Mouse (Mus musculus) adrenal gland, adult 2 months (tissue): ENCODE data around the gene Dnali1. TPM values are rescaled to one million over a fixed set of nuclear protein-coding genes. Genes with fewer than 3 reads are reported as not detected.

Experiments used
- DNase-seq: peaks from one replicate; pipeline ENCODE4 v3.0.0; 2021
- polyA plus RNA-seq: library from polyadenylated mRNA; depleted of rRNA; stranded (reverse); fragments of >200 nt; gene quantifications from 2 replicates; pipeline ENCODE4 v1.2.3, GENCODE M21; 2012; rRNA removed
- total RNA-seq, 2 experiments: library from RNA; stranded (reverse); gene quantifications; 2 replicates each; pipeline ENCODE4 v1.2.3; 2021

The Dnali1 gene
- total and polyA plus RNA-seq, 3 experiments, result not detected

DNA sequence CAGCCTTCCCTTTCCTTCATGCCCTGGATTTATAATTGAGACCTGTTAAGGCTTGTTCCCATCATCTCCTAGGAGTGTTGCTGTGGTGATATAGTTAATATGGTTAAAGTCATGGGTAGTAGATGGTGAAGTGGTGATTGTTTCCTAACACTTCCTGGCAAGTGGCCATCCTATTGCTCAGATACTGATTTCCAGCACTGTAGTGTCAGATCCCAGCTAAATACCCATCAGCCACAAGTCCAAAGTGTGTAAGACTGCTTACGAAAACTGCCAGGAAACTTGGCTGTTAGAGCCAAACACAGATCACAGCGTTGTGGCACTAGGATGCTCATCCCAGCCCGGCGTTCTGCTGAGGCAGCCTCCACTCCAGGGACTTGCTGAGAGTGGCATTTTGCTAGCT lies 31.2 kb downstream of the Dnali1 start:
- DNase-seq, result peak; percentile 26

DNA sequence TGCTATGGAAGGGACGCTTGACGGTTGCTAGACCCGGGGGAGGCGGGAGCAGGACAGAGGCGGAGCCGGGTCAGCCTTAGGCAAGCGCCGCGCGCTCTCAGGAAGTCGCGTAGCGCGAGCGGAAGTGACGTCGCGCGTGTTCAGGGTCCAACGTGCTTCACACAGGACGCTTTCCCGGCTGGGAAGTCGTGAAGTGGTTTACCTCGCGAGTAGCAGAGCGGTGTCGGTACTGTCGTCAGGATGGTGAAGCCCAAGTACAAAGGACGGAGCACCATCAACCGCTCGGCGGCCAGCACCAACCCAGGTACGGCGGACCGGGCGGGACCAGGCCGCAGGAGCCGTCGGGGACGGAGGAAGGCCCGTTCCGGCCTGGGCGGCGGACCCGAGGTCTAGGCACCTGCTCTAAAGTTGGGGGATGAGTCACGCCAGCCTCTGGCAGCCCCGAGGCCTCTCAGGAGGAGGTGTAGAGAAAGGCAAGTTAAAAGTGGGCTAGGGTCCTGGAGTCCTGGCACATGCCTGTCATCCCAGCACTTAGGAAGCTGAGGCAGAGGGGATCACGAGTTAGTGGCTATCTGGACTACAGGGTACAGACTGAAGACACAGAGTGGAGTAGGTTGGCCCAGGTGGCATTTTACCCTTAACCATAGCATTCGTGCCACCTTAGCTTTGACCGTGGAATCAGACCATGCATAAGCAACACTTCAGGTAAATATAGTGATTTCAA lies 35.5 kb downstream of the Dnali1 start:
- peak; percentile 96 for DNase-seq

DNA sequence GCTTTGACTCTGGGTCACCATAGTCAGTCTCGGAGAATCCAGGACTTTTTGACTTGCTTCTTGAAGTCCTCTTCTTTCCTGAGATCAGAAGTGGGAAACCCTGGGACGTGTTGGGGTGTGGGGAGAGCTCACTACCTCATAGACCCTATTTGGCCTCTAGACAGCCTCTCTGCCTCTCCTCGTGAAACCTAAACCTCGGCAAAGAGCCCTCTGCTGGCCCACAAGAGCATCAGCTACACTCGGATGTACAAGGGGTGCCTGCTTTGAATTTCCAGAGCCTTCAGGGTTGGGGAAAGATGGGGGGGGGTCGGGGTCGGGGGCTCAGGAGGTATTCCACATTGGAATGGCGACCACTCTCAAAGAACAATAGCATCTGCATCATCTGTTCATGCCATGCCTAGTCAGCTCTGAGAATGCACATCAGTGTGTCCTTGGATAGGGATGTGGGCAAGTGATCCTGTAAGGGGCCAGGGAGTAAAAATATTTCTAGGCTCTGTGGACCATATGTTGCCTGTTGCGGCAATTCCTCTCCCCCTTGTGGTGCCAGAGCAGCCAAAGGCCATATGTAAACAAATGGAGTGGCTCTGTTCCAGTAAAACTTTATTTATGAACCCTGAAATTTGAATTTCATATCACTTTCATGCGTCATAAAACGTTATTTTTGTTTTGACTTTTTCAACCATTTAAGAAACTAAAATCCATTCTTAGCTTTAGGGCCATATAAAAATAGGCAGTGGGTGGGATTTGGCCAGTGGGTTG lies 44.5 kb downstream of the Dnali1 start:
- no peak for DNase-seq

DNA sequence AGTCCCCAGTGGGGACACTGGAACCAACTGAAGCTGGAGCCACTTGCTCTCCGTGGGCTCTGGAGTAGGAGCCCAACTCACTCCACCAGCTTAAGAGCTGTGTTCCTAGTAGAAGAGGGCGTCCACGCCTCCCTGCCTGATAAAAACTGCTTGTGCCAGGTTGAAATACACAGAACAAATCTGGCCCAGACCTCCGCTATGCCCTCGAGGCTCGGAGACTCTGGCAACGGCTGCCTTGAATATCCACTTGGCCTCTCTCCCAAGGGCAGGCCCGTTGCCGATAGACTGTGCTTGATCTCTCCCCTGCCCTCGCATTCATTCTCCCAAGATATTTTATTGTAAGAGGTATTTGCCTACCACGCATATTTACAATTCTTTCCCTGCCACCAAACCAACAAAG lies 48.1 kb downstream of the Dnali1 start:
- peak; percentile 85 for DNase-seq

DNA sequence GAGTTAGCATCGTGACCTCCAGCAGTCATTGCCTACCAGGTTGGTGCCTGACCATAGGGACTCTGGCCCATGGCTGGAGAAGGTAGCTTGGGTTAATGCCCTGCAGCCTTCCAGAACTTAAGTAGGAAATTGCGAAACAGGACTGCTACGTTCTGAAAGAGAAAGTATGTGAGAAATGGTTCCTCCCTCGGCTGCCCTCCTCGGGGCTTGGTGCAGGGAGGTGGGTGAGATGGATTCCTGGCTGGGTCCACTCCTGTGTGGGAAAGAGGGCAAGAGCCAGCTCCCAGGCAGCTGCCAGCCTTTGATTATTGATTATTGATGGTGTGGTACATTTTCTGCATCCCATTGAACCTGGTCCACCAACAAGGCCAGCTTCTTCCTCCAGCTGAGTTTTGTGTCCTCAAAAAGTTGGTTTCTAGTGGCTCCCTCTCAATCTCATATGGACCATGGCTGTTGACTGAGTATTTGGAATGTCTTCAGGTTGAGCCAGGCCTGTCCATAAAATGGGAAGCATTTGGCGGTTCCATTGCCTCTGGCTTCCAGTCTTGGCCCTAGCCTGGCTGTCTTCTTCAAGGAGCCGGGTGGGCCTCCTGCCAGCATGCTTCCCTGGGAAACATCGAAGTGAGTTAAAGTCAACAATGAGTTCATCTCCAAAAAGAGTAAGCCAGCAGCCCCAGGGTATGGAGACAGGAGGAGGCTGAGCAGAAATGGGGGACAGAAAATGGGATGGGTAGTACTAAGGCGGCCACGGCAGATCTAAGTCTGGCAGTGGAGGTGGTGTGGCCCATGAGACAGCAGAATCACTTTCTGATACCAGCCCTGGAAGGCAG lies 49.5 kb downstream of the Dnali1 start, which contains the start of gene Gnl2:
Gene Gnl2, plus strand, starts transcription at position 780 of the 830 bp plus-strand sequence.
- peak; percentile 18 for DNase-seq

DNA sequence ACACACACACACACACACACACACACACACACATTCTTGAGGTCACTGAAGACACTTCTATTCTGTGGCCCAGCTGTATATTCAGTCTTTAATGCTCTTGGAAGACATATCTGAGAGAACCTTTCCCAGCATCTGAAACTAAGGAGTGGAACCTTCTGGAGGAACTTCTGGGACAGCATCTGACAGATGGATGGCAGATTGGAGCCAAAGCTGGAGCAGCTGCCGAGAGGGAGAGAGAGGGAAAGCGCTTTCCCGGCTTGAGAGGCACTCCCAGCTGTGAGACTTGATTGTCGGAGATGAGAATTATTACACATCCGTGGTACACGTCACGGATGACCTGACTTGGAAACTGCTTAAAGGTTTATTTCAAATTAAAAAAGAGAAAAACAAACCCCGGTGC lies 56.8 kb downstream of the Dnali1 start:
- DNase-seq, result no peak

DNA sequence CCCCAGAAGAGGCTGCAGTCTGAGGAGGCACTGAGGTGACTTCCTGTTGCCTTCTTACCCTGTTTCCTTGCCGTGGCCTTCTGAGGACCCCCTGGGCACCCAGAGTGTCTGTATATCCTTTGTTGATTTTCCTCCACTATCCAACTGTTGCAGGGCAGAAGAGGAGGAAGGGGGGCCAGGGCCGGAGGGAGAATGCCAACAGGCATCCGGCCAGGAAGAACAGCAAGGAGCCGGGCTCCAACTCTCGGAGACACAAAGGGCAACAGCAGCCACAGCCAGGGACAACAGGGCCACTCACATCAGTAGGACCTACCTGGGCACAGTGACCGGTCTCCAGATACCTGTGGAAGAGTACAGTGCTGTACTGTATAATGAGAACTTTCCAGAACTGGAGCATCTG lies 57.3 kb downstream of the Dnali1 start:
- DNase-seq, result no peak

DNA sequence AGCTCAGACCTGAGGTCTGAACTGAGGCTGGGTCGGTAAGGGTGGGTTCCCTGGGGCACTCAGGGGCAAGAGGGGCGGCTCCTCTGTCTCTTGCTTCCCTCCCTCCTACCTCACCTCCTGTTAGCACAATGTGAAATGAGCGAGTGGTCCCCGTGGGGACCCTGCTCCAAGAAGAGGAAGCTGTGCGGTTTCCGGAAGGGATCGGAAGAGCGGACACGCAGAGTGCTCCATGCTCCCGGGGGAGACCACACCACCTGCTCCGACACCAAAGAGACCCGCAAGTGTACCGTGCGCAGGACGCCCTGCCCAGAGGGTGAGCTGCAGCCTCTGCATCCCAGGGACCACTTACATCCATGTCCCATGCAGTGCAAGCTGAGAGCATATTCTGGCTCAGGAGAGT lies 58.0 kb downstream of the Dnali1 start:
- DNase-seq, result no peak

Other genes with a start within 250 kb of the Dnali1 start
- gene Yrdc, start 215.0 kb downstream of the Dnali1 start, total RNA-seq, result 10 to 100 TPM; 34.9 to 39.5 TPM
- gene Yrdc, start 215.0 kb downstream of the Dnali1 start, polyA plus RNA-seq, result 45.0 and 48.5 TPM in 2 replicates
- 10 to 100 TPM; 29.3 to 47.0 TPM for gene 1110065P20Rik, start 214.5 kb downstream of the Dnali1 start, total RNA-seq
- 63.4 and 70.0 TPM in 2 replicates for gene 1110065P20Rik, start 214.5 kb downstream of the Dnali1 start, polyA plus RNA-seq
- 1 to 10 TPM; 4.7 TPM for gene Maneal, start 203.5 kb downstream of the Dnali1 start, total RNA-seq
- gene Maneal, start 203.5 kb downstream of the Dnali1 start, polyA plus RNA-seq, result 5.9 and 6.5 TPM in 2 replicates
- 1 to 10 TPM; 1.7 to 2.9 TPM for gene Epha10, start 184.8 kb downstream of the Dnali1 start, total RNA-seq
- 3.3 TPM in 2 replicates for gene Epha10, start 184.8 kb downstream of the Dnali1 start, polyA plus RNA-seq
- gene 9930104L06Rik, start 128.7 kb downstream of the Dnali1 start, total RNA-seq, result 10 to 100 TPM; 10.3 to 15.3 TPM
- gene 9930104L06Rik, start 128.7 kb downstream of the Dnali1 start, polyA plus RNA-seq, result 13.2 and 21.1 TPM in 2 replicates
- gene Cdca8, start 126.4 kb downstream of the Dnali1 start, total RNA-seq, result 1 to 10 TPM; 2.0 to 4.8 TPM
- gene Cdca8, start 126.4 kb downstream of the Dnali1 start, polyA plus RNA-seq, result 3.7 and 4.1 TPM in 2 replicates
- gene Rspo1, start 79.3 kb downstream of the Dnali1 start, total RNA-seq, result 1 to 10 TPM; 5.1 to 7.5 TPM
- gene Rspo1, start 79.3 kb downstream of the Dnali1 start, polyA plus RNA-seq, result 6.8 and 7.1 TPM in 2 replicates
- 10 to 100 TPM; 41.5 to 59.6 TPM for gene Gnl2, start 49.1 kb downstream of the Dnali1 start, total RNA-seq
- gene Gnl2, start 49.1 kb downstream of the Dnali1 start, polyA plus RNA-seq, result 6.6 and 7.2 TPM in 2 replicates
- gene Snip1, start 969 bp upstream of the Dnali1 start, total RNA-seq, result 10 to 100 TPM; 18.3 to 19.3 TPM
- gene Snip1, start 969 bp upstream of the Dnali1 start, polyA plus RNA-seq, result 6.1 TPM in 2 replicates
- gene Meaf6, start 19.4 kb upstream of the Dnali1 start, total RNA-seq, result 10 to 100 TPM; 29.9 to 30.6 TPM
- gene Meaf6, start 19.4 kb upstream of the Dnali1 start, polyA plus RNA-seq, result 4.3 and 6.4 TPM in 2 replicates
- gene Zc3h12a, start 62.1 kb upstream of the Dnali1 start, total RNA-seq, result 1 to 10 TPM; 6.0 to 7.0 TPM
- gene Zc3h12a, start 62.1 kb upstream of the Dnali1 start, polyA plus RNA-seq, result 7.8 and 8.9 TPM in 2 replicates